Mouse (Mus musculus) hindbrain, embryonic 13.5 days (tissue): Measurements from ENCODE around the gene Sars2. TPM values are rescaled to one million over a fixed set of nuclear protein-coding genes. Genes with fewer than 3 reads are reported as not detected.

Experiments
- ATAC-seq: fragments of 200-750 bp; cut with Nextera tagmentation; 2 replicates; pipeline ENCODE4 v1.8.0; 2017; ENCODE audit warnings: moderate TSS enrichment; ENCODE audit not compliant: low FRiP score
- H3K27ac ChIP-seq: fragments of 300-500 bp; sonication (generic); 2 replicates; pipeline ENCODE4 v1.5.1; 2015; ENCODE audit warnings: inconsistent platforms, mild to moderate bottlenecking, moderate library complexity
- H3K27me3 ChIP-seq: fragments of 300-500 bp; sonication (generic); 2 replicates; pipeline ENCODE4 v1.6.1; 2015; ENCODE audit warnings: mild to moderate bottlenecking, inconsistent platforms
- H3K36me3 ChIP-seq: fragments of 300-500 bp; sonication (generic); 2 replicates; pipeline ENCODE4 v1.6.1; 2015; ENCODE audit warnings: mild to moderate bottlenecking, inconsistent platforms
- H3K4me1 ChIP-seq: fragments of 300-500 bp; sonication (generic); replicated peaks from 2 replicates; pipeline ENCODE4 v1.6.1; 2015; ENCODE audit warnings: inconsistent platforms
- H3K4me2 ChIP-seq: fragments of 300-500 bp; sonication (generic); 2 replicates; pipeline ENCODE4 v1.6.1; 2015; ENCODE audit warnings: inconsistent platforms, mild to moderate bottlenecking, moderate library complexity
- H3K4me3 ChIP-seq: fragments of 300-500 bp; sonication (generic); 2 replicates; pipeline ENCODE4 v1.5.1; 2015; ENCODE audit warnings: mild to moderate bottlenecking, inconsistent platforms
- H3K9ac ChIP-seq: fragments of 300-500 bp; sonication (generic); 2 replicates; pipeline ENCODE4 v1.6.1; 2015; ENCODE audit warnings: mild to moderate bottlenecking, inconsistent platforms
- H3K9me3 ChIP-seq: fragments of 300-500 bp; sonication (generic); 2 replicates; pipeline ENCODE4 v1.6.1; 2016; ENCODE audit warnings: inconsistent platforms
- WGBS: fragments of 180-500 bp; shearing (Covaris S2); methylation state at CpG from one replicate; pipeline ENCODE4 v1.1.7; 2015; 5-methylcytosine and 5-hydroxymethylcytosine counted together
- polyA plus RNA-seq: library from polyadenylated mRNA; unstranded; fragments of >200 nt; fragmentation: Nextera tagmentation; extraction: Ambion mirVana; gene quantifications from 2 replicates; pipeline ENCODE4 v1.2.1, GENCODE M21; 2015

Sars2 gene
- polyA plus RNA-seq, 1 experiment from 2014 or later = 22.6 TPM

- Histone ChIP-seq H3K4me1 (peaks cover 8% of the 10 kb centered on the region), H3K9ac (no peak overlapping the region), H3K27me3 (no peaks in the 10 kb centered on the region), H3K4me2 (no peak overlapping the region), H3K4me3 (no peak overlapping the region), H3K36me3 (no peaks in the 10 kb centered on the region), H3K27ac (no peak overlapping the region), H3K9me3 (no peaks in the 10 kb centered on the region)
- 87% methylated on average over 5 of the region's 5 CpGs for WGBS
- ATAC-seq = no peak
Observed at GRCm38 (mm10) chr7:28714667-28715066, 27.1 kb upstream of the Sars2 start.

GRCm38 (mm10) chr7:28715598-28715997, 26.2 kb upstream of the Sars2 start:
- ATAC-seq = no peak
- no peaks in the 10 kb centered on the region for H3K9me3 ChIP-seq
- H3K9ac ChIP-seq = no peak overlapping the region
- peaks cover 8% of the 10 kb centered on the region for H3K4me1 ChIP-seq
- WGBS = 96% methylated on average over 2 of the region's 2 CpGs
- H3K27ac ChIP-seq = no peak overlapping the region
- no peaks in the 10 kb centered on the region for H3K36me3 ChIP-seq
- no peak overlapping the region for H3K4me3 ChIP-seq
- no peak overlapping the region for H3K4me2 ChIP-seq
- H3K27me3 ChIP-seq = no peaks in the 10 kb centered on the region

DNA sequence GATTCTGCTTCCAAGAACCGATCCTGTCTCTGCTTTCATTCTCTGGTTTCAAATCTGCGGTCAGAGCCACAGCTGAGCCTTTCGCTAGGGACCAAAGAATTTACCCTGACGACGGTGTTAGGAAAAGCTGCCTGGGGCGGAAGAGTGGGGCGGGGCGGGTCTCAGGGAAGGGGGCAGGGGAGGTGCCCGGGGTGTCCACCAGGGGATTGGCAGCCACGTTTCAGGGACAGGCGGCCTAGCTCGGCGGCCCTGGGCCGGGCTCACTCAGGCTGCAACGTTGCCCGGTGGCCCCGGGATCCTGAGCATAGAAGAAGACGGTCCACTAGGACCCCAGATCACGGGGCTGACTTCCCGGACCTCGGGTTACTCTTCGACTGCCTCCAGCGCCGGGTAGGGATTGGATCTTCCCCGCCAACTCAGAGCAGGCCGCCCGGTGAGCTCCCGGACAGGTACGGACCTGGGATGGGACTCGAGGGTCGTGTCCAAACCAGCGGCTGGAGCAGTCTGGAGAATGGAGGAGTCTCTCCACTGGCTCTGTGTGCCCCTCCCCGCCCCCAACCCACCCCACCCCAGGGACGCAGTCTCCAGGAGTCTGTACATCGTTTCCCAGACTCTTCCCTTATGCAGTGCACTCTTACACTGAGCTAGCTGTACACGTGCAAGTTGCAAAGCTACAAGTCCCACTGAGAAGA, 25.1 kb upstream of the Sars2 start, which contains the start of gene Fbxo17:
Fbxo17 (plus strand) TSS at position 215 of the 692 bp plus-strand sequence.
- peak within 1 kb of the TSS; percentile 70 for H3K4me2 ChIP-seq
- peaks cover 8% of the 10 kb centered on the region for H3K4me1 ChIP-seq
- WGBS = 2% methylated on average over 36 of the region's 36 CpGs
- no peak within 1 kb of the TSS for H3K27ac ChIP-seq
- peak within 1 kb of the TSS; percentile 41 for H3K4me3 ChIP-seq
- peak within 1 kb of the TSS; percentile 60 for H3K9ac ChIP-seq
- ATAC-seq = peak; percentile 63
- H3K27me3 ChIP-seq = no peaks in the 10 kb centered on the region
- no peaks in the 10 kb centered on the region for H3K9me3 ChIP-seq
- H3K36me3 ChIP-seq = no peaks in the 10 kb centered on the region

GRCm38 (mm10) chr7:28717726-28718125, 24.1 kb upstream of the Sars2 start:
- H3K9me3 ChIP-seq = no peaks in the 10 kb centered on the region
- H3K4me2 ChIP-seq = no peak overlapping the region
- no peaks in the 10 kb centered on the region for H3K36me3 ChIP-seq
- H3K4me3 ChIP-seq = no peak overlapping the region
- peaks cover 8% of the 10 kb centered on the region for H3K4me1 ChIP-seq
- no peak for ATAC-seq
- no peak overlapping the region for H3K9ac ChIP-seq
- H3K27ac ChIP-seq = no peak overlapping the region
- 89% methylated on average over 10 of the region's 10 CpGs for WGBS
- no peaks in the 10 kb centered on the region for H3K27me3 ChIP-seq

DNA sequence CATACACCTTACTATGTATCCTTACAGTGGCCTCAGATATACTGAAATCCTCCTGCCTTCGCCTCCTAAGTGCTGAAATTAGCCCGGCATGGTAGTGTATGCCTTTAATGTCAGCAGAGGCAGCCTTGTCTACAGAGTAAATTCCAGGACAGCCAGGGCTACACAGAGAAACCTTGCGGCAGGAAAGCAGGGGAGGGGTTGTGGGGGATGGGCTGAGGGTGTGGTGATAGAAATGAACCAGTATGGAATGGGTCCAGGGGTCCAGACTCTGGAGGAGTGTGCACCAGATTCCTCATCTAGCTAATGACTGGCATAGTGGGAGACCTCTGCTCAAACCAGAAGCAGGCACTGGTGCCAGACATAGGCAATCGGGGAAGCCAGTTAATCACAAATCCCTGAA, 22.6 kb upstream of the Sars2 start:
- Histone ChIP-seq H3K27me3 (no peaks in the 10 kb centered on the region), H3K27ac (no peak overlapping the region), H3K4me1 (peaks cover 8% of the 10 kb centered on the region), H3K36me3 (no peaks in the 10 kb centered on the region), H3K4me2 (no peak overlapping the region), H3K9me3 (no peaks in the 10 kb centered on the region), H3K9ac (no peak overlapping the region), H3K4me3 (no peak overlapping the region)
- WGBS = 62% methylated on average over 4 of the region's 4 CpGs
- ATAC-seq = no peak

GRCm38 (mm10) chr7:28719650-28720049, 22.1 kb upstream of the Sars2 start:
- H3K9ac ChIP-seq = no peak overlapping the region
- no peaks in the 10 kb centered on the region for H3K9me3 ChIP-seq
- no peak overlapping the region for H3K27ac ChIP-seq
- ATAC-seq = no peak
- no peak overlapping the region for H3K4me2 ChIP-seq
- no peaks in the 10 kb centered on the region for H3K36me3 ChIP-seq
- H3K27me3 ChIP-seq = no peaks in the 10 kb centered on the region
- 82% methylated on average over 2 of the region's 2 CpGs for WGBS
- no peak overlapping the region for H3K4me3 ChIP-seq
- peaks cover 8% of the 10 kb centered on the region for H3K4me1 ChIP-seq

GRCm38 (mm10) chr7:28720753-28721537, 20.8 kb upstream of the Sars2 start:
- no peak overlapping the region for H3K4me2 ChIP-seq
- peaks cover 8% of the 10 kb centered on the region for H3K4me1 ChIP-seq
- H3K9ac ChIP-seq = no peak overlapping the region
- no peak for ATAC-seq
- H3K4me3 ChIP-seq = no peak overlapping the region
- H3K27me3 ChIP-seq = no peaks in the 10 kb centered on the region
- 68% methylated on average over 3 of the region's 3 CpGs for WGBS
- no peaks in the 10 kb centered on the region for H3K36me3 ChIP-seq
- no peak overlapping the region for H3K27ac ChIP-seq
- no peaks in the 10 kb centered on the region for H3K9me3 ChIP-seq

- H3K4me2 ChIP-seq = no peak overlapping the region
- H3K9me3 ChIP-seq = no peaks in the 10 kb centered on the region
- no peak overlapping the region for H3K9ac ChIP-seq
- ATAC-seq = no peak
- H3K27ac ChIP-seq = no peak overlapping the region
- H3K27me3 ChIP-seq = no peaks in the 10 kb centered on the region
- no peak overlapping the region for H3K4me3 ChIP-seq
- peaks cover 4% of the 10 kb centered on the region; the same call in 1 of the 2 replicates for H3K4me1 ChIP-seq
- no peaks in the 10 kb centered on the region for H3K36me3 ChIP-seq
- 89% methylated on average over 7 of the region's 7 CpGs for WGBS
Observed at GRCm38 (mm10) chr7:28722079-28722478, 19.7 kb upstream of the Sars2 start.

DNA sequence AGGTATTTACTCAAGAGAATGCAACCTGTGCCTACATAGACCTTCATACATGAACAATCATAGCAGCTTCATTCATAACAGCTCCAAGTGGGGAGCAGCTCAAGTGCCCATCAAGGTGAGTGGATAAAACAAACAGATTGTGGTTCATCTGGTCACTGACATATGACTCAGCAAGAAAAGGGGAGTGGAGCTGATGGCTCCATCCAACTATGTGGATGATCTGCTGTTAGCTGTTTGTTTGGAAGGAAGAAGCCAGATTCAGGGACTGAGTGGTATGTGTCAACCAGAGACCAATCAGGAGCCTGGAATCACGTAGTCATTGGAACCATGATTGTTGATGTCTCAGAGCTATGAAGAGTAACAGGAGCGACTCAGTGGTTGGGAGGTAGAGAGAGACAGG, 17.2 kb upstream of the Sars2 start:
- ATAC-seq = no peak
- 93% methylated on average over 2 of the region's 2 CpGs for WGBS
- H3K4me3 ChIP-seq = no peak overlapping the region

GRCm38 (mm10) chr7:28726600-28726999, 15.2 kb upstream of the Sars2 start:
- Histone ChIP-seq H3K27me3 (peaks cover 5% of the 10 kb centered on the region), H3K4me3 (no peak overlapping the region), H3K9ac (0 out of 2 replicates have a peak overlapping the region, but pooled peaks have one; percentile 35), H3K36me3 (no peaks in the 10 kb centered on the region), H3K27ac (no peak overlapping the region), H3K4me2 (peak overlapping the region; percentile 34; the same call in 1 of the 2 replicates), H3K9me3 (peaks cover 6% of the 10 kb centered on the region; the same call in 1 of the 2 replicates), H3K4me1 (peaks cover 14% of the 10 kb centered on the region)
- no peak for ATAC-seq
- WGBS = 8% methylated on average over 14 of the region's 14 CpGs

More for the DNA sequence above, 17.2 kb upstream of the Sars2 start:
- peaks cover 14% of the 10 kb centered on the region for H3K4me1 ChIP-seq
- H3K36me3 ChIP-seq = no peaks in the 10 kb centered on the region
- H3K9me3 ChIP-seq = no peaks in the 10 kb centered on the region
- no peak overlapping the region for H3K4me2 ChIP-seq
- H3K9ac ChIP-seq = no peak overlapping the region
- no peaks in the 10 kb centered on the region for H3K27me3 ChIP-seq
- no peak overlapping the region for H3K27ac ChIP-seq

DNA sequence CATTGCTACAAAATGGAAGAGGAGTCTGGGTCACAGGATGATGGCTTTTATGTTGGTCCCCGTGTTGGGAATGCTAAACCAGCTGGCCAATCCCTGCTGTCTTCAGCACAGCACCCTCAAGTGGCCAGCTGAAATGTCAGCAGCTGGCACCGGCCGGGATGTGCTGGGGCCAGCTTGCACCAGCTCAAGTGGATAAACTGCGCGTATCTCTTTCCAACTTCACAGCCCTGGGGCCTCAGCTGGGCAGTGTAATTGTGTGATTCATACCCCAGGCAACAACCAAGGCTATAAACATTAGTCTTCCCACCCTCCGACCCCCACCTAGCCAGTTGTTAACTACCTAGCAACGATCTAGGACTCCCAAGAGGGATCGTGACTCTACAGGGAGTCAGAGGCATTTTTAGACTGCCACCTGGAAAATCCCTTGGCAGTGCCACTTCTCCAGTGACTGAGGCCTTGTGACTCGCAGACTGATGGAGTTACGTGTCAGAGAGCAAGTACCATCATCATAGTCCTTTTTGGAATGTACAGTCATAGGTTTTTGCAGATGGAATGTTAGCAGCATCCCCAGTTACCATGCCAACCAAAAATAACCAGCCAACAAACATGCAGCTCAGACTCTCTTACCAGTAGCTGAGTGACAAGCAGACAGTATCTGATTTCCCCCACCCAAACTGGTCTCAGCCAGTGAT, 14.0 kb upstream of the Sars2 start:
- H3K4me3 ChIP-seq = no peak overlapping the region
- H3K4me2 ChIP-seq = no peak overlapping the region
- H3K36me3 ChIP-seq = no peaks in the 10 kb centered on the region
- peaks cover 17% of the 10 kb centered on the region for H3K27me3 ChIP-seq
- 43% methylated on average over 10 of the region's 10 CpGs for WGBS
- H3K27ac ChIP-seq = no peak overlapping the region
- peaks cover 6% of the 10 kb centered on the region; the same call in 1 of the 2 replicates for H3K9me3 ChIP-seq
- ATAC-seq = no peak
- H3K9ac ChIP-seq = no peak overlapping the region
- peaks cover 21% of the 10 kb centered on the region for H3K4me1 ChIP-seq
